Mouse (Mus musculus) neural tube, embryonic 14.5 days (tissue): Measurements from ENCODE around the gene Pgap3. TPM values are rescaled to one million over a fixed set of nuclear protein-coding genes. Genes with fewer than 3 reads are reported as not detected.

Source experiments
- ATAC-seq: fragments of 200-750 bp; cut with Nextera tagmentation; 2 replicates; pipeline ENCODE4 v1.8.0; 2017; ENCODE audit warnings: low read depth, mild to moderate bottlenecking, moderate TSS enrichment, moderate library complexity
- H3K27ac ChIP-seq: fragments of 300-500 bp; sonication (generic); 2 replicates; pipeline ENCODE4 v1.5.1; 2014; ENCODE audit warnings: low read depth, mild to moderate bottlenecking, control low read depth, low read length, moderate library complexity, mixed read lengths
- H3K27me3 ChIP-seq: fragments of 300-500 bp; sonication (generic); 2 replicates; pipeline ENCODE4 v1.6.1; 2014; ENCODE audit warnings: low read length; ENCODE audit not compliant: control insufficient read depth, insufficient read depth
- H3K36me3 ChIP-seq: fragments of 300-500 bp; sonication (generic); 2 replicates; pipeline ENCODE4 v1.6.1; 2014; ENCODE audit warnings: low read length, mixed read lengths; ENCODE audit not compliant: control insufficient read depth, insufficient read depth
- H3K4me1 ChIP-seq: fragments of 300-500 bp; sonication (generic); 2 replicates; pipeline ENCODE4 v1.6.1; 2014; ENCODE audit warnings: low read length; ENCODE audit not compliant: control insufficient read depth, insufficient read depth
- H3K4me2 ChIP-seq: fragments of 300-500 bp; sonication (generic); 2 replicates; pipeline ENCODE4 v1.6.1; 2014; ENCODE audit warnings: mild to moderate bottlenecking, low read depth, low read length, control low read depth
- H3K4me3 ChIP-seq: fragments of 300-500 bp; sonication (generic); 2 replicates; pipeline ENCODE4 v1.5.1; 2014; ENCODE audit warnings: low read depth, low read length, control low read depth, mixed read lengths
- H3K9ac ChIP-seq: fragments of 300-500 bp; sonication (generic); replicated peaks from 2 replicates; pipeline ENCODE4 v1.6.1; 2014; ENCODE audit warnings: low read depth, mild to moderate bottlenecking, control low read depth, low read length, mixed read lengths
- H3K9me3 ChIP-seq: fragments of 300-500 bp; sonication (generic); 2 replicates; pipeline ENCODE4 v1.6.1; 2016; ENCODE audit warnings: low read length; ENCODE audit not compliant: control insufficient read depth
- WGBS: fragments of 180-500 bp; shearing (Covaris S2); extraction: QIAGEN DNeasy Blood & Tissue Kit; methylation state at CpG from one replicate; pipeline ENCODE4 v1.1.7; 2014; 5-methylcytosine and 5-hydroxymethylcytosine counted together
- polyA plus RNA-seq: library from polyadenylated mRNA; unstranded; fragments of >200 nt; fragmentation: Nextera tagmentation; extraction: Ambion mirVana; gene quantifications from 2 replicates; pipeline ENCODE4 v1.2.1, GENCODE M21; 2014

The Pgap3 gene
- polyA plus RNA-seq, 1 experiment from 2014 or later, result 6.2 TPM

DNA sequence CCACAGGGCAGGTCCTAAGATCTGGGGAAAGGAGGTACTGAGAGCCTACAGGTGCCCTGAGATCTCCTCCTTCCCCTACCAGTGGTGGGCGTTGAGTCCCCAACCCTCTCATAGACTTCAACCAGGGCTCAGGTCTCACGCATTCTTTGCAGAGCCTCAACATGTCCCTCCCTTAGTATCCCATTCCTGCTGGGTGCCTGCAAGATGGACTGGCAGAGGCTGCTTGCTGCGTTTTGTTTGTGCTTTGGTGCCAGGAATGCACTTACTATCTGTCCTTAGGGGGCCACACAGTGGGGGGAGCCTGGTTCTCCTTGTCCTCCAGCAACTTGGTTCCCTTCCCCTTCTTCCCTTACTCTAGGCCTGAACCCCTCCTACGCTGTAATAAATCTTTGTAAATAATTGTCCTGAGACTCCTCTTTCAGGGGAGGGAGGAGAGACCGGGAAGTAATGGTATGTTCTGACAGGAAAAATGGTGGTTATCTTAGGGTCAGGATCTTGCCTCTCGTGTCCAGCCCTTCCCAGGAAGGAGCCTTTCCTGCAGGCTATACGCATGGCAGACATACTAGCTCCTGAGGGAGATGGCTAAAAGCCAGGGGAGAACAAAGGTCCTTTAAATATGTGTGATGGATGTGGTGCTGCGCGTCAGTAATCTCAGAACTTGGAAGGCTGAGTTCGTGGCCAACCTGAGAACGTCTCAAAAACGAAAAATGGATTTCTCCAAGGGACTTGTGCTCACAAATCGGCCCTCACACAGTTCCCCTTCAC, 42.7 kb downstream of the Pgap3 start:
- peak overlapping the region; percentile 71; the same call in 1 of the 2 replicates for H3K27ac ChIP-seq
- peaks cover 3% of the 10 kb centered on the region for H3K27me3 ChIP-seq
- peak overlapping the region; percentile 55 for H3K4me3 ChIP-seq
- peaks cover 26% of the 10 kb centered on the region for H3K4me1 ChIP-seq
- H3K9me3 ChIP-seq, result no peaks in the 10 kb centered on the region
- no peak for ATAC-seq
- peak overlapping the region; percentile 75 for H3K4me2 ChIP-seq
- peak overlapping the region; percentile 58; the same call in 1 of the 2 replicates for H3K9ac ChIP-seq
- H3K36me3 ChIP-seq, result no peaks in the 10 kb centered on the region
- WGBS, result 7% methylated on average over 13 of the region's 13 CpGs

DNA sequence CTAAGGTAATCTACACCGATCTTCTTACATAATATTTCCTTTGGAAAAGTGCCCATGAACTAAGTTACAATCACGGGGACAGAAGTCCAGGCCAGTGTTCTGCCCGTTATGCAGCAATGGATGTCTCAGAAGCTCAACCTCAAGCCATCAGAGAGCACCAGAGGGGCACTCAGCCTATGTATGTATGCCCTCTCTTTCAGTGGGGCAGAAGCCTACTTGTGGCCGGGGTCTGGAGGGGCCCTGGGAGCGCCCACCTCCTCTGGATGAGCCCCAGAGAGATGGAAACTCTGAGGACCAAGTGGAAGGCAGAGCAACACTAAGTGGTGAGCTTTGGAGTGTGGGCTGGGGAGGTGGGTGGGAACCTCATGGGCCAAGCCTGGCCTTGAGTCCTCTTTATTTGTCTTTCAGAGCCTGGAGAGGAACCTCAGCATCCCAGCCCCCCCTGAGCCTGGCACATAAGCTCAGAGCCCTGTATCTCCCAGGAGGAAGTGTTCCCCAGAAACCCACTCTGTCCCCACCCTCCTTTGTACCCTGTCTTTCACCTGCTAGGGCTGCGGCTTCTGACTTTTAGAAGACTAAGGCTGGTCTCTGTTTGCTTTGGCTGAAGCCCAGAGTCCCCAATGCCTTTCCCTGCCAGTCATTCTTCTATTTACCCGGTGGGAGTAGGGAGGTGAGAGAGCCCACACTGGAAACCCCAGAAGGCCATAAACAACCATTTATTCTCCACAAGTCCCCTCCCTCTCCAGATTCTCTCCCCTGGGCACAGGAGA, 43.5 kb downstream of the Pgap3 start:
- H3K36me3 ChIP-seq, result no peaks in the 10 kb centered on the region
- H3K27ac ChIP-seq, result no peak overlapping the region
- H3K9me3 ChIP-seq, result no peaks in the 10 kb centered on the region
- peaks cover 11% of the 10 kb centered on the region for H3K27me3 ChIP-seq
- WGBS, result 77% methylated on average over 7 of the region's 7 CpGs
- no peak for ATAC-seq
- no peak overlapping the region for H3K4me3 ChIP-seq
- H3K4me2 ChIP-seq, result no peak overlapping the region
- peaks cover 26% of the 10 kb centered on the region for H3K4me1 ChIP-seq
- H3K9ac ChIP-seq, result no peak overlapping the region

- Histone ChIP-seq H3K36me3 (no peaks in the 10 kb centered on the region), H3K4me1 (peaks cover 22% of the 10 kb centered on the region), H3K4me2 (no peak overlapping the region), H3K27ac (no peak overlapping the region), H3K4me3 (no peak overlapping the region), H3K27me3 (peaks cover 19% of the 10 kb centered on the region), H3K9ac (no peak overlapping the region), H3K9me3 (no peaks in the 10 kb centered on the region)
- ATAC-seq, result no peak
- 6% methylated on average over 6 of the region's 6 CpGs for WGBS
Observed at GRCm38 (mm10) chr11:98355732-98356299, 44.5 kb downstream of the Pgap3 start.

DNA sequence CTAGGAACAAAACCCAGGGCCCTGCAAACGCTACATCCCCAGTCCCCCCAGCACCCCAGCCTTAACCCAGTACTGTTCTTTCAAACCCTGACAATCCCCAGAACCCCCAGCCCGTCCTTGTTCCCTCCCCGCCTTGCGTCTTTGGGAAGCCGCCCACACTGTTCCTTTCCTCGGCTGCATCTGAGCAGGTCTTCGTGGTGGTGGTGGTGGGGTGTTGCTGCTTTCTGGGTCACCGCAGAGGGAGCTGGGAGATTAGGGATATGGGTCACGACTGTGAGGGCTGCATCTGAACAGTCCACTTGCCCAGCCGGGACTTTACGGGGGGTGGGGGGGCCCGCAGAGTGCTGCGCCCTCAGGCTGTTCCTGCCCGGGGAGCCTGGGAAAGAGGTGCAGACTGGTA, 45.8 kb downstream of the Pgap3 start:
- Histone ChIP-seq H3K36me3 (no peaks in the 10 kb centered on the region), H3K4me1 (peaks cover 13% of the 10 kb centered on the region), H3K4me2 (no peak overlapping the region), H3K9me3 (no peaks in the 10 kb centered on the region), H3K27me3 (peaks cover 33% of the 10 kb centered on the region), H3K27ac (no peak overlapping the region), H3K4me3 (no peak overlapping the region), H3K9ac (no peak overlapping the region)
- no peak for ATAC-seq
- 75% methylated on average over 14 of the region's 14 CpGs for WGBS

GRCm38 (mm10) chr11:98353651-98354211, 46.6 kb downstream of the Pgap3 start:
- ATAC-seq, result no peak
- peaks cover 10% of the 10 kb centered on the region for H3K4me1 ChIP-seq
- H3K4me2 ChIP-seq, result no peak overlapping the region
- H3K4me3 ChIP-seq, result no peak overlapping the region
- peaks cover 39% of the 10 kb centered on the region for H3K27me3 ChIP-seq
- no peaks in the 10 kb centered on the region for H3K9me3 ChIP-seq
- no peaks in the 10 kb centered on the region for H3K36me3 ChIP-seq
- no peak overlapping the region for H3K27ac ChIP-seq
- WGBS, result 37% methylated on average over 8 of the region's 8 CpGs
- H3K9ac ChIP-seq, result no peak overlapping the region

GRCm38 (mm10) chr11:98352272-98352990, 47.9 kb downstream of the Pgap3 start:
- H3K9me3 ChIP-seq, result no peaks in the 10 kb centered on the region
- no peaks in the 10 kb centered on the region for H3K36me3 ChIP-seq
- 80% methylated on average over 18 of the region's 18 CpGs for WGBS
- no peak overlapping the region for H3K4me3 ChIP-seq
- no peak for ATAC-seq
- peaks cover 44% of the 10 kb centered on the region for H3K27me3 ChIP-seq
- peaks cover 13% of the 10 kb centered on the region for H3K4me1 ChIP-seq
- no peak overlapping the region for H3K4me2 ChIP-seq
- H3K27ac ChIP-seq, result no peak overlapping the region
- H3K9ac ChIP-seq, result no peak overlapping the region

DNA sequence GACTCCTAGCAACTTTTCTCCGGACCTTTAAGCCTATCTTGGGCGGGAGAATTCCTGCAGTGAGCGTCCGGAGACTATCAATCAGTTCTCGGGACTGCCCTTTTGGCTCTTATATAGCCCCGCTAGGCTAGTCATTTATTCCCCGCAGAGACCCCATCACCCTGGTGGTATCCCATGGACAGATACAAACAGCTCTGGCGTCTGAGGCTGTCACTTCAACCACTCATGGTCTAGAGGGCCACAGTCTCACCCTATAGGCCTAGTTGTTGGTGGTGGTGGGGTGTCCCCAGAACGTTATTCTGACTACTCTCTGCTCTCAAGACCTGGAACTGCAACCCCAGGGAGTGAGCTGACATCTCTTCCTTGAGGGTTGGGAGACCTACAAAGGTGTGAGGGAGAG, 51.0 kb downstream of the Pgap3 start:
- Histone ChIP-seq H3K27ac (no peak overlapping the region), H3K4me2 (no peak overlapping the region), H3K9me3 (no peaks in the 10 kb centered on the region), H3K27me3 (peaks cover 54% of the 10 kb centered on the region), H3K4me1 (peaks cover 11% of the 10 kb centered on the region), H3K9ac (no peak overlapping the region), H3K4me3 (peak overlapping the region; percentile 42), H3K36me3 (no peaks in the 10 kb centered on the region)
- WGBS, result 2% methylated on average over 9 of the region's 9 CpGs
- ATAC-seq, result no peak

- peak within 1 kb of the TSS; percentile 42 for H3K9ac ChIP-seq
- peaks cover 51% of the 10 kb centered on the region for H3K27me3 ChIP-seq
- peak within 1 kb of the TSS; percentile 89 for H3K4me2 ChIP-seq
- WGBS, result 1% methylated on average over 52 of the region's 55 CpGs
- no peaks in the 10 kb centered on the region for H3K36me3 ChIP-seq
- no peak within 1 kb of the TSS for H3K27ac ChIP-seq
- no peaks in the 10 kb centered on the region for H3K9me3 ChIP-seq
- H3K4me3 ChIP-seq, result peak within 1 kb of the TSS; percentile 42
- peaks cover 11% of the 10 kb centered on the region for H3K4me1 ChIP-seq
- ATAC-seq, result peak; percentile 69
Observed at GRCm38 (mm10) chr11:98348083-98348961, 52.0 kb downstream of the Pgap3 start, which contains the start of gene Ppp1r1b. TSS of gene Ppp1r1b (plus strand) at chr11:98348404.
